Comparison of ENCODE assay signal across 9 mouse cellular contexts in genomic region chr9:49980344-49981207, GRCm38 (mm10).
A peak's percentile ranks its signal among the peaks of the same experiment; 100 is the strongest.
DNase-seq lines count a peak whose midpoint lies in the region; ATAC-seq and TF ChIP-seq lines count a peak whose summit lies in the region.
"Had no signal": no experiment of that assay in that cellular context is flagged by ENCODE, and none has a peak within 500 bp of the region (broad histone marks: within the 10 kb centered on the region; RNA-seq: fewer than 3 reads in every experiment).

No protein-coding gene starts in this region.

- H3K36me3 ChIP-seq in kidney, postnatal 0 days (ENCODE audit: insufficient read depth, low read length): no peaks in the 10 kb centered on the region
- H3K36me3 ChIP-seq in limb, embryonic 12.5 days: no peaks in the 10 kb centered on the region

- peak; percentile 80; the same call in 1 of the 2 replicates for ATAC-seq in kidney, postnatal 0 days (replicated peaks; ENCODE audit: low FRiP score, low read depth)
- ATAC-seq in limb, embryonic 12.5 days (ENCODE audit: insufficient number of reproducible peaks, insufficient read depth, low FRiP score, low TSS enrichment, low read depth): peak; percentile 80
- ATAC-seq in granulocyte monocyte progenitor cell, adult 5-6 weeks (replicated peaks; ENCODE audit: poor library complexity, severe bottlenecking): no peak

- no peaks in the 10 kb centered on the region for H3K9me3 ChIP-seq in kidney, postnatal 0 days (replicated peaks; ENCODE audit: low read length)
- no peaks in the 10 kb centered on the region for H3K9me3 ChIP-seq in limb, embryonic 12.5 days

- no peak overlapping the region for H3K4me2 ChIP-seq in kidney, postnatal 0 days (ENCODE audit: low read length)
- no peak overlapping the region for H3K4me2 ChIP-seq in limb, embryonic 12.5 days

- peak; percentile 11 for DNase-seq in testis, postnatal 14 days (ENCODE audit: low spot score)
- DNase-seq in testis, postnatal 10 days (ENCODE audit: low spot score): no peak
- DNase-seq in cerebellum, postnatal 25 days: peak; percentile 72 to 83
- DNase-seq in heart, adult 18-20 months: peak; percentile 25 to 40
- DNase-seq in kidney, postnatal 0 days (ENCODE audit: low spot score): peak; percentile 72
- DNase-seq in thymus, adult 18-20 months: no peak

- H3K4me3 ChIP-seq in kidney, postnatal 0 days (replicated peaks; ENCODE audit: low read depth, low read length): no peak overlapping the region
- H3K4me3 ChIP-seq in limb, embryonic 12.5 days (replicated peaks): no peak overlapping the region
- H3K4me3 ChIP-seq: megakaryocyte, embryonic 14.5 days had no signal

- no peak overlapping the region for H3K9ac ChIP-seq in kidney, postnatal 0 days (ENCODE audit: low read depth, low read length)
- H3K9ac ChIP-seq in limb, embryonic 12.5 days (replicated peaks): no peak overlapping the region

- WGBS in kidney, postnatal 0 days: 34% methylated on average over 7 of the region's 7 CpGs
- WGBS in limb, embryonic 12.5 days: 49% methylated on average over 7 of the region's 7 CpGs

- peaks cover 15% of the 10 kb centered on the region for H3K4me1 ChIP-seq in kidney, postnatal 0 days (replicated peaks; ENCODE audit: insufficient read depth, low read length)
- H3K4me1 ChIP-seq in limb, embryonic 12.5 days (replicated peaks): peaks cover 27% of the 10 kb centered on the region
- H3K4me1 ChIP-seq: megakaryocyte, embryonic 14.5 days had no signal

- 0 out of 2 replicates have a peak overlapping the region, but pooled peaks have one; percentile 0 for H3K27ac ChIP-seq in kidney, postnatal 0 days
- peak overlapping the region; percentile 42 for H3K27ac ChIP-seq in limb, embryonic 12.5 days

- TF ChIP-seq CTCF in kidney, postnatal 0 days (IDR thresholded peaks at IDR 0.05; ENCODE audit: low read depth): no peak

- no peaks in the 10 kb centered on the region for H3K27me3 ChIP-seq in kidney, postnatal 0 days (ENCODE audit: insufficient read depth, low read length)
- no peaks in the 10 kb centered on the region for H3K27me3 ChIP-seq in limb, embryonic 12.5 days
- H3K27me3 ChIP-seq: megakaryocyte, embryonic 14.5 days had no signal

Comparison
In these comparisons a context has a peak if more than half of its experiments do, and no peak if none do; other contexts are left out.
1. DNase-seq: peak in testis, postnatal 14 days (single experiment), cerebellum, postnatal 25 days (2 of 2), heart, adult 18-20 months (2 of 2) and kidney, postnatal 0 days (single experiment); none in testis, postnatal 10 days (single experiment) and thymus, adult 18-20 months (0 of 2).